Mouse (Mus musculus): ENCODE results near the gene Exoc8. TPM values are rescaled to one million over a fixed set of nuclear protein-coding genes. Genes with fewer than 3 reads are reported as not detected.

Gene Exoc8
- total RNA-seq (2017): 15.2 and 16.2 TPM in 2 replicates

GRCm38 (mm10) chr8:124897386-124898250 lies at the start of gene Exoc8, which contains the start of gene Sprtn:
Gene Exoc8, minus strand, starts transcription at chr8:124897705.
Gene Sprtn, plus strand, starts transcription at chr8:124897886.
- ATAC-seq (replicated peaks; ENCODE audit: low read depth, poor library complexity, severe bottlenecking): peak; percentile 76

- ATAC-seq (replicated peaks; ENCODE audit: low read depth, poor library complexity, severe bottlenecking): no peak
Observed at GRCm38 (mm10) chr8:124944406-124944805, 46.9 kb upstream of the Exoc8 start.

- ATAC-seq (replicated peaks; ENCODE audit: low read depth, poor library complexity, severe bottlenecking): no peak
Observed at GRCm38 (mm10) chr8:124943801-124944200, 46.3 kb upstream of the Exoc8 start.

GRCm38 (mm10) chr8:124937293-124937692 lies 39.8 kb upstream of the Exoc8 start:
- ATAC-seq (replicated peaks; ENCODE audit: low read depth, poor library complexity, severe bottlenecking): no peak

- no peak for ATAC-seq (replicated peaks; ENCODE audit: low read depth, poor library complexity, severe bottlenecking)
Observed at GRCm38 (mm10) chr8:124936699-124937098, 39.2 kb upstream of the Exoc8 start.

GRCm38 (mm10) chr8:124935116-124935515 lies 37.6 kb upstream of the Exoc8 start:
- ATAC-seq (replicated peaks; ENCODE audit: low read depth, poor library complexity, severe bottlenecking): no peak

- no peak for ATAC-seq (replicated peaks; ENCODE audit: low read depth, poor library complexity, severe bottlenecking)
Observed at GRCm38 (mm10) chr8:124932435-124932834, 34.9 kb upstream of the Exoc8 start.

GRCm38 (mm10) chr8:124930649-124931048 lies 33.1 kb upstream of the Exoc8 start:
- no peak for ATAC-seq (replicated peaks; ENCODE audit: low read depth, poor library complexity, severe bottlenecking)

- no peak for ATAC-seq (replicated peaks; ENCODE audit: low read depth, poor library complexity, severe bottlenecking)
Observed at GRCm38 (mm10) chr8:124930086-124930485, 32.6 kb upstream of the Exoc8 start.

GRCm38 (mm10) chr8:124929006-124929405 lies 31.5 kb upstream of the Exoc8 start:
- ATAC-seq (replicated peaks; ENCODE audit: low read depth, poor library complexity, severe bottlenecking): no peak

- ATAC-seq (replicated peaks; ENCODE audit: low read depth, poor library complexity, severe bottlenecking): no peak
Observed at GRCm38 (mm10) chr8:124926351-124926771, 28.9 kb upstream of the Exoc8 start.

- ATAC-seq (replicated peaks; ENCODE audit: low read depth, poor library complexity, severe bottlenecking): peak; percentile 52
Observed at GRCm38 (mm10) chr8:124925544-124926266, 28.2 kb upstream of the Exoc8 start.

- ATAC-seq (replicated peaks; ENCODE audit: low read depth, poor library complexity, severe bottlenecking): no peak
Observed at GRCm38 (mm10) chr8:124923971-124924652, 26.6 kb upstream of the Exoc8 start.

- ATAC-seq (replicated peaks; ENCODE audit: low read depth, poor library complexity, severe bottlenecking): no peak
Observed at GRCm38 (mm10) chr8:124922490-124923089, 25.1 kb upstream of the Exoc8 start.

GRCm38 (mm10) chr8:124921369-124922279 lies 24.1 kb upstream of the Exoc8 start:
- peak; percentile 63 for ATAC-seq (replicated peaks; ENCODE audit: low read depth, poor library complexity, severe bottlenecking)

- no peak for ATAC-seq (replicated peaks; ENCODE audit: low read depth, poor library complexity, severe bottlenecking)
Observed at GRCm38 (mm10) chr8:124917741-124918484, 20.4 kb upstream of the Exoc8 start.

GRCm38 (mm10) chr8:124914061-124914460 lies 16.6 kb upstream of the Exoc8 start:
- no peak for ATAC-seq (replicated peaks; ENCODE audit: low read depth, poor library complexity, severe bottlenecking)
